Mouse (Mus musculus) kidney, embryonic 15.5 days (tissue): ENCODE measurements at regions not wholly inside any gene's neighbourhood (a gene's known extent, or its start where the extent isn't known, plus 50 kb on each side); places are given as distances from the start of the nearest gene placed in this dataset.
A peak's percentile ranks its signal among the peaks of the same experiment; 100 is the strongest.

Experiments used
- ATAC-seq: fragments of 200-750 bp; cut with Nextera tagmentation; replicated peaks from 2 replicates; pipeline ENCODE4 v1.8.0; 2017; ENCODE audit warnings: moderate TSS enrichment; ENCODE audit not compliant: low FRiP score
- H3K27ac ChIP-seq: fragments of 300-500 bp; sonication (generic); 2 replicates; pipeline ENCODE4 v1.5.1; 2015; ENCODE audit warnings: mild to moderate bottlenecking, inconsistent platforms
- H3K27me3 ChIP-seq: fragments of 300-500 bp; sonication (generic); 2 replicates; pipeline ENCODE4 v1.6.1; 2015; ENCODE audit warnings: inconsistent platforms
- H3K36me3 ChIP-seq: fragments of 300-500 bp; sonication (generic); 2 replicates; pipeline ENCODE4 v1.6.1; 2015; ENCODE audit warnings: inconsistent platforms
- H3K4me1 ChIP-seq: fragments of 300-500 bp; sonication (generic); 2 replicates; pipeline ENCODE4 v1.6.1; 2015; ENCODE audit warnings: inconsistent platforms
- H3K4me2 ChIP-seq: fragments of 300-500 bp; sonication (generic); 2 replicates; pipeline ENCODE4 v1.6.1; 2015; ENCODE audit warnings: moderate library complexity, mild to moderate bottlenecking, inconsistent platforms
- H3K4me3 ChIP-seq: fragments of 300-500 bp; sonication (generic); replicated peaks from 2 replicates; pipeline ENCODE4 v1.5.1; 2015; ENCODE audit warnings: mild to moderate bottlenecking, inconsistent platforms
- H3K9ac ChIP-seq: fragments of 300-500 bp; sonication (generic); 2 replicates; pipeline ENCODE4 v1.6.1; 2015; ENCODE audit warnings: mild to moderate bottlenecking, inconsistent platforms
- H3K9me3 ChIP-seq: fragments of 300-500 bp; sonication (generic); replicated peaks from 2 replicates; pipeline ENCODE4 v1.6.1; 2016; ENCODE audit warnings: inconsistent platforms
- WGBS: fragments of 180-500 bp; shearing (Covaris S2); methylation state at CpG from one replicate; pipeline ENCODE4 v1.1.7; 2015; ENCODE audit warnings: mixed read lengths; 5-methylcytosine and 5-hydroxymethylcytosine counted together

- no peak overlapping the region for H3K27ac ChIP-seq
- peak; percentile 82 for ATAC-seq
- H3K36me3 ChIP-seq, result no peaks in the 10 kb centered on the region
- no peak overlapping the region for H3K4me3 ChIP-seq
- H3K27me3 ChIP-seq, result no peaks in the 10 kb centered on the region
- no peak overlapping the region for H3K4me2 ChIP-seq
- no peaks in the 10 kb centered on the region for H3K9me3 ChIP-seq
- H3K9ac ChIP-seq, result no peak overlapping the region
- H3K4me1 ChIP-seq, result no peaks in the 10 kb centered on the region
- WGBS, result 8% methylated on average over 1 of the region's 1 CpGs
These were observed 821.2 kb downstream of the Gm9195 start for GRCm38 (mm10) chr14:71670435-71670834.

- 90% methylated on average over 1 of the region's 1 CpGs for WGBS
- no peaks in the 10 kb centered on the region for H3K4me1 ChIP-seq
- no peak for ATAC-seq
These were observed 825.0 kb downstream of the Gm9195 start for GRCm38 (mm10) chr14:71666656-71667055.

GRCm38 (mm10) chr14:71660166-71660565 is 831.5 kb downstream of the Gm9195 start:
- Histone ChIP-seq H3K4me3 (no peak overlapping the region), H3K36me3 (no peaks in the 10 kb centered on the region), H3K9me3 (no peaks in the 10 kb centered on the region), H3K9ac (no peak overlapping the region), H3K4me2 (no peak overlapping the region), H3K4me1 (no peaks in the 10 kb centered on the region), H3K27me3 (no peaks in the 10 kb centered on the region), H3K27ac (no peak overlapping the region)
- peak; percentile 79 for ATAC-seq
- WGBS, result 33% methylated on average over 2 of the region's 2 CpGs

More at GRCm38 (mm10) chr14:71666656-71667055, 825.0 kb downstream of the Gm9195 start:
- Histone ChIP-seq H3K27ac (no peak overlapping the region), H3K4me2 (no peak overlapping the region), H3K9ac (no peak overlapping the region), H3K36me3 (no peaks in the 10 kb centered on the region), H3K27me3 (no peaks in the 10 kb centered on the region), H3K9me3 (no peaks in the 10 kb centered on the region), H3K4me3 (no peak overlapping the region)

- 83% methylated on average over 3 of the region's 3 CpGs for WGBS
- no peak for ATAC-seq
- no peaks in the 10 kb centered on the region for H3K36me3 ChIP-seq
These were observed 836.6 kb downstream of the Gm9195 start for GRCm38 (mm10) chr14:71654785-71655627.

GRCm38 (mm10) chr14:71642536-71642935 is 849.1 kb downstream of the Gm9195 start:
- Histone ChIP-seq H3K4me3 (no peak overlapping the region), H3K27me3 (no peaks in the 10 kb centered on the region), H3K9me3 (no peaks in the 10 kb centered on the region), H3K4me2 (no peak overlapping the region), H3K27ac (no peak overlapping the region), H3K36me3 (no peaks in the 10 kb centered on the region), H3K4me1 (no peaks in the 10 kb centered on the region), H3K9ac (no peak overlapping the region)
- no peak for ATAC-seq
- WGBS, result 85% methylated on average over 1 of the region's 1 CpGs

More at GRCm38 (mm10) chr14:71654785-71655627, 836.6 kb downstream of the Gm9195 start:
- Histone ChIP-seq H3K27ac (no peak overlapping the region), H3K4me3 (no peak overlapping the region), H3K9me3 (no peaks in the 10 kb centered on the region), H3K27me3 (no peaks in the 10 kb centered on the region), H3K9ac (no peak overlapping the region), H3K4me1 (no peaks in the 10 kb centered on the region), H3K4me2 (no peak overlapping the region)

GRCm38 (mm10) chr14:71639083-71639482 is 852.6 kb downstream of the Gm9195 start:
- Histone ChIP-seq H3K36me3 (no peaks in the 10 kb centered on the region), H3K9me3 (no peaks in the 10 kb centered on the region), H3K9ac (no peak overlapping the region), H3K4me1 (no peaks in the 10 kb centered on the region), H3K27me3 (no peaks in the 10 kb centered on the region), H3K27ac (no peak overlapping the region), H3K4me3 (no peak overlapping the region), H3K4me2 (no peak overlapping the region)
- WGBS, result 76% methylated on average over 1 of the region's 1 CpGs
- ATAC-seq, result no peak

GRCm38 (mm10) chr14:71635091-71635490 is 856.5 kb downstream of the Gm9195 start:
- no peak overlapping the region for H3K9ac ChIP-seq
- ATAC-seq, result no peak
- H3K27me3 ChIP-seq, result no peaks in the 10 kb centered on the region
- no peaks in the 10 kb centered on the region for H3K9me3 ChIP-seq
- 95% methylated on average over 1 of the region's 1 CpGs for WGBS
- no peaks in the 10 kb centered on the region for H3K36me3 ChIP-seq
- H3K27ac ChIP-seq, result no peak overlapping the region
- H3K4me3 ChIP-seq, result no peak overlapping the region
- H3K4me2 ChIP-seq, result no peak overlapping the region
- H3K4me1 ChIP-seq, result no peaks in the 10 kb centered on the region

- H3K4me1 ChIP-seq, result no peaks in the 10 kb centered on the region
These were observed 881.8 kb downstream of the Gm9195 start for GRCm38 (mm10) chr14:71609698-71610301.

GRCm38 (mm10) chr14:71603710-71604109 is 887.9 kb downstream of the Gm9195 start:
- ATAC-seq, result no peak
- Histone ChIP-seq H3K36me3 (no peaks in the 10 kb centered on the region), H3K27ac (no peak overlapping the region), H3K9ac (no peak overlapping the region), H3K4me3 (no peak overlapping the region), H3K9me3 (no peaks in the 10 kb centered on the region), H3K27me3 (no peaks in the 10 kb centered on the region), H3K4me2 (no peak overlapping the region), H3K4me1 (no peaks in the 10 kb centered on the region)
- 78% methylated on average over 2 of the region's 2 CpGs for WGBS

More at GRCm38 (mm10) chr14:71609698-71610301, 881.8 kb downstream of the Gm9195 start:
- no peaks in the 10 kb centered on the region for H3K9me3 ChIP-seq
- no peak overlapping the region for H3K27ac ChIP-seq
- no peak overlapping the region for H3K4me3 ChIP-seq
- H3K9ac ChIP-seq, result no peak overlapping the region
- ATAC-seq, result no peak
- 84% methylated on average over 4 of the region's 4 CpGs for WGBS
- H3K36me3 ChIP-seq, result no peaks in the 10 kb centered on the region
- no peaks in the 10 kb centered on the region for H3K27me3 ChIP-seq
- no peak overlapping the region for H3K4me2 ChIP-seq

- Histone ChIP-seq H3K4me3 (no peak overlapping the region), H3K4me2 (no peak overlapping the region), H3K27me3 (no peaks in the 10 kb centered on the region), H3K9ac (no peak overlapping the region), H3K4me1 (0 out of 2 replicates have a peak, but pooled peaks cover 2% of the 10 kb centered on the region), H3K27ac (no peak overlapping the region), H3K9me3 (no peaks in the 10 kb centered on the region), H3K36me3 (no peaks in the 10 kb centered on the region)
- ATAC-seq, result no peak
- WGBS, result 54% methylated on average over 3 of the region's 3 CpGs
These were observed 893.8 kb downstream of the Gm9195 start for GRCm38 (mm10) chr14:71597859-71598258.

GRCm38 (mm10) chr14:71588694-71589240 is 902.9 kb downstream of the Gm9195 start:
- 22% methylated on average over 1 of the region's 1 CpGs for WGBS
- H3K9ac ChIP-seq, result no peak overlapping the region
- no peak overlapping the region for H3K4me2 ChIP-seq
- H3K9me3 ChIP-seq, result no peaks in the 10 kb centered on the region
- H3K27me3 ChIP-seq, result no peaks in the 10 kb centered on the region
- H3K4me1 ChIP-seq, result no peaks in the 10 kb centered on the region
- no peak for ATAC-seq
- H3K36me3 ChIP-seq, result no peaks in the 10 kb centered on the region
- no peak overlapping the region for H3K27ac ChIP-seq
- H3K4me3 ChIP-seq, result no peak overlapping the region

- Histone ChIP-seq H3K9me3 (no peaks in the 10 kb centered on the region), H3K27ac (no peak overlapping the region), H3K4me2 (no peak overlapping the region), H3K36me3 (no peaks in the 10 kb centered on the region), H3K27me3 (no peaks in the 10 kb centered on the region), H3K9ac (no peak overlapping the region), H3K4me1 (no peaks in the 10 kb centered on the region), H3K4me3 (no peak overlapping the region)
- ATAC-seq, result no peak
These were observed 903.6 kb downstream of the Gm9195 start for GRCm38 (mm10) chr14:71588006-71588405.
